Mouse (Mus musculus) ES-CJ7 (cell line): ENCODE data around the gene Hist1h2bp.
"Not testable (repeated sequence)": the region's sequence is repeated elsewhere in the genome, so short reads cannot be mapped to it uniquely, and the experiment has no call there.

Experiments
- DNase-seq: peaks from one replicate; pipeline ENCODE4 v3.0.0; 2011; ENCODE audit warnings: low read depth, low spot score

Gene Hist1h2bp

GRCm38 (mm10) chr13:21783255-21783617 is 4.0 kb upstream of the Hist1h2bp start, which contains the start of gene Hist1h3i:
TSS of gene Hist1h3i (minus strand) at chr13:21783370.
- DNase-seq, result peak; percentile 94

GRCm38 (mm10) chr13:21783734-21784161 is 3.5 kb upstream of the Hist1h2bp start:
- DNase-seq, result peak; percentile 87

- no peak for DNase-seq
Observed at GRCm38 (mm10) chr13:21784311-21784710, 3.0 kb upstream of the Hist1h2bp start.

- DNase-seq, result peak; percentile 68
Observed at GRCm38 (mm10) chr13:21786189-21786898, 917 bp upstream of the Hist1h2bp start.

GRCm38 (mm10) chr13:21787760-21788593 is 716 bp downstream of the Hist1h2bp start:
- peak; percentile 60 for DNase-seq

GRCm38 (mm10) chr13:21789925-21790324 is 2.7 kb downstream of the Hist1h2bp start:
- no peak for DNase-seq

- DNase-seq, result peak; percentile 85
Observed at GRCm38 (mm10) chr13:21790601-21791283, 3.5 kb downstream of the Hist1h2bp start.

GRCm38 (mm10) chr13:21795584-21795983 is 8.3 kb downstream of the Hist1h2bp start:
- DNase-seq, result peak; percentile 73

GRCm38 (mm10) chr13:21797163-21797562 is 9.9 kb downstream of the Hist1h2bp start:
- not testable (repeated sequence) for DNase-seq

- DNase-seq, result not testable (repeated sequence)
Observed at GRCm38 (mm10) chr13:21803058-21803457, 15.8 kb downstream of the Hist1h2bp start.

GRCm38 (mm10) chr13:21810073-21810472 is 22.8 kb downstream of the Hist1h2bp start, which contains the start of the genes Hist1h2bq and Hist1h2ao:
TSS of gene Hist1h2bq (minus strand) at chr13:21810197.
TSS of gene Hist1h2ao (plus strand) at chr13:21810465.
- DNase-seq, result not testable (repeated sequence)

GRCm38 (mm10) chr13:21811074-21811473 is 23.8 kb downstream of the Hist1h2bp start:
- not testable (repeated sequence) for DNase-seq

- not testable (repeated sequence) for DNase-seq
Observed at GRCm38 (mm10) chr13:21811539-21811938, 24.3 kb downstream of the Hist1h2bp start, which contains the start of gene Hist1h4m. TSS of gene Hist1h4m (plus strand) at chr13:21811746.

- DNase-seq, result not testable (repeated sequence)
Observed at GRCm38 (mm10) chr13:21812092-21812491, 24.8 kb downstream of the Hist1h2bp start.

- DNase-seq, result not testable (repeated sequence)
Observed at GRCm38 (mm10) chr13:21820082-21820890, 33.0 kb downstream of the Hist1h2bp start.

GRCm38 (mm10) chr13:21828511-21828910 is 41.2 kb downstream of the Hist1h2bp start:
- peak; percentile 74 for DNase-seq

- DNase-seq, result no peak
Observed at GRCm38 (mm10) chr13:21830344-21830743, 43.1 kb downstream of the Hist1h2bp start.

- not testable (repeated sequence) for DNase-seq
Observed at GRCm38 (mm10) chr13:21831418-21832394, 44.4 kb downstream of the Hist1h2bp start, which contains the start of gene Hist1h4n. TSS of gene Hist1h4n (minus strand) at chr13:21832196.

- DNase-seq, result not testable (repeated sequence)
Observed at GRCm38 (mm10) chr13:21833461-21833860, 46.2 kb downstream of the Hist1h2bp start, which contains the start of the genes Hist1h2ap and Hist1h2br. TSS of gene Hist1h2ap (minus strand) at chr13:21833507. TSS of gene Hist1h2br (plus strand) at chr13:21833743.
